Mouse (Mus musculus): ENCODE measurements at regions not wholly inside any gene's neighbourhood (a gene's known extent, or its start where the extent isn't known, plus 50 kb on each side); places are given as distances from the start of the nearest gene placed in this dataset.

DNA sequence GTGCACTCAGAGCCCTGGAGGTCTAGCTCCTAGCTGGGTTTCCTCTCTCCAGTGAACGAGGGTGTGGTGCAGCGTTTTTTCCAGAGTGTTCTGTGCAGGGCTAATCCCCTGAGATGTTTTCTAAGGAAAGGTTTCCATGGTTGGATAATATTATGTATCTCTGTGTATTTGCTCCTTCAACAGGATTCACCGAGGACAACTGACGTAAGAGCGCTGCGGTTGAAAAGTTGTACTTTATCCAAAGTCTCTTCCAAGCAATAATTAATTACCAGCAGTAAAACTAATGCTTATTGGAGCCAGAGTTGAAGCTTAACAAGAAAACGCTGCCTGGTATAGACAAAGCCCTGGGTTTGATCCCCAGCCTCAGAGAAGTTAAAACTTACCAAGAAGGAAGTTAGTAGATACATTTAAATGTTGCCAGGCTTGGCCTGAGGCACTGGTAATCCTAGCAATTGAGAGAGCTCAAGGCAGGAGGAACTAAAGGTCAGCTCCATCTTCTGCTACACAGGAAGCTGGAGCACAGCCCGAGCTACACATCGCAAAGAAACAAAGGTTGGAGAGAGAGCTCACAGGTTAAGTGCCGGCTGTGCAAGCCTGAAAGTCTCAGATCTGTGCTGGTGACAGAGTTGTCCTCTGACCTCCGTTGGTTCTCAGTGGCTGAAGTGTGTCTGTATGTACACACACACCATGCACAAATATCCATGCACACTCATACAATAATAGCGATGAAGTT, 51.2 kb upstream of the Rap1b start:
- Histone ChIP-seq H3K4me1 (no peaks in the 10 kb centered on the region), H3K9ac (no peak overlapping the region), H3K4me2 (replicated peaks) (no peak overlapping the region), H3K36me3 (no peaks in the 10 kb centered on the region), H3K4me3 (no peak overlapping the region), H3K27ac (no peak overlapping the region), H3K27me3 (no peaks in the 10 kb centered on the region), H3K9me3 (replicated peaks) (no peaks in the 10 kb centered on the region)
- WGBS: 78% methylated on average over 12 of the region's 12 CpGs
- no peak for ATAC-seq (ENCODE audit: low FRiP score)

DNA sequence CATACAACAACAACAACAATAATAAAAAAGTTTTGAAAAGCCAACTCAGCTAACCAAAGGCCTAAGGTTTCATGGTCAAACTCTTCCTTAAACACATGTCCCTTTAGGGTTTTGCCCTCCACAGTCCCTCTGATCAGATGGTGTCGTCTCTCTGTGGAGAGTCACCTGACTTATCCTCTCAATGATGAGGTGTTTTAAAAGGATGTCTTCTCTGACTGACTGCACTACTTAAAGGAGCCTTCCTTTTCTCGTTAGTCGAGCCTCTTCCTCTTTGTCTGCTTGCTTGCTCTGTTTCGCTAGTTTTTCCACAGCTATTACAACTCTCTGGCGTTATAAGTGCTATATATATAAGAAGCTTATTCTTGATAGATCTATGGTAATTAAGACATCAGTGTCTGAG, 51.9 kb upstream of the Rap1b start:
- Histone ChIP-seq H3K9ac (no peak overlapping the region), H3K9me3 (replicated peaks) (no peaks in the 10 kb centered on the region), H3K4me3 (no peak overlapping the region), H3K4me1 (no peaks in the 10 kb centered on the region), H3K36me3 (no peaks in the 10 kb centered on the region), H3K4me2 (replicated peaks) (no peak overlapping the region), H3K27me3 (no peaks in the 10 kb centered on the region), H3K27ac (no peak overlapping the region)
- no peak for ATAC-seq (ENCODE audit: low FRiP score)
- WGBS: 80% methylated on average over 5 of the region's 5 CpGs

GRCm38 (mm10) chr10:117898391-117898790, 52.6 kb upstream of the Rap1b start:
- no peaks in the 10 kb centered on the region for H3K36me3 ChIP-seq
- ATAC-seq (ENCODE audit: low FRiP score): no peak
- no peak overlapping the region for H3K4me2 ChIP-seq (replicated peaks)
- no peak overlapping the region for H3K9ac ChIP-seq
- H3K27ac ChIP-seq: no peak overlapping the region
- H3K9me3 ChIP-seq (replicated peaks): no peaks in the 10 kb centered on the region
- no peaks in the 10 kb centered on the region for H3K27me3 ChIP-seq
- 95% methylated on average over 3 of the region's 3 CpGs for WGBS
- H3K4me1 ChIP-seq: no peaks in the 10 kb centered on the region
- no peak overlapping the region for H3K4me3 ChIP-seq

- ATAC-seq (ENCODE audit: low FRiP score): no peak
- Histone ChIP-seq H3K27ac (no peak overlapping the region), H3K4me3 (no peak overlapping the region), H3K4me1 (no peaks in the 10 kb centered on the region), H3K4me2 (replicated peaks) (no peak overlapping the region), H3K36me3 (no peaks in the 10 kb centered on the region), H3K27me3 (no peaks in the 10 kb centered on the region), H3K9me3 (replicated peaks) (no peaks in the 10 kb centered on the region), H3K9ac (no peak overlapping the region)
- 73% methylated on average over 13 of the region's 13 CpGs for WGBS
Measured at GRCm38 (mm10) chr10:117899410-117899935, 53.6 kb upstream of the Rap1b start.

DNA sequence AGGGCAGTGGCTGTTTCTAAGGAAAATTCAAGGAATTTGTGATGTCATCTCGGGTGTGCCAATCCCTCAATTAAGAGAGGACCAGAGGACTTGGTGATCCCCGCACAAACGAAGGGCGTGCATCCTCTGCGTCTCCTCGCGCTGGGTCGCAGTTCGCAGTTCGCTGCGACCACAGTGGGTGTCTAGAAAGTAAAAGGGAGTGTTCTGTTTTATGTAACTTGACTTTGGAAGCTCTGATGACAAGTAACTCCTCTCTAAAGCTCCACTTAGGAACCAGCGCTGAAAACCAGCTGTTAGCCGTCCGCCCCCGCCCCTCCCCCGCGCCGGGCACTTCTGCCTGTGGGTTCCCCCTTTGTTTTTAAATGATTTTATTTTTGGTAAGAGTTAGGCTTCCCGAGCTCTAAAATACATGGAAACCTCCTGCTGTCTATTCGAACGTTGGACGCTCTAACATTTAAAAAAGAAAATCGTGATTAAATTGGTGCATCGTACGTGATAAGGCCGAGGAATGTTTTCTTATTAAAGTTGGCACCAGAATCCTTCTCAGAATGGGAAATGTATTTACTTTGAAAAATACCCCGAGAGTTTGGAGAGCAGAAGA, 59.9 kb upstream of the Rap1b start:
- Histone ChIP-seq H3K27me3 (no peaks in the 10 kb centered on the region), H3K36me3 (no peaks in the 10 kb centered on the region), H3K4me1 (peaks cover 4% of the 10 kb centered on the region; the same call in 1 of the 2 replicates), H3K9ac (peak overlapping the region; percentile 56), H3K4me3 (peak overlapping the region; percentile 35), H3K4me2 (replicated peaks) (peak overlapping the region; percentile 60), H3K27ac (0 out of 2 replicates have a peak overlapping the region, but pooled peaks have one; percentile 17), H3K9me3 (replicated peaks) (no peaks in the 10 kb centered on the region)
- ATAC-seq (ENCODE audit: low FRiP score): 0 out of 2 replicates have a peak, but pooled peaks have one; percentile 40
- whole genome bisulfite sequencing: 17% methylated on average over 27 of the region's 27 CpGs

DNA sequence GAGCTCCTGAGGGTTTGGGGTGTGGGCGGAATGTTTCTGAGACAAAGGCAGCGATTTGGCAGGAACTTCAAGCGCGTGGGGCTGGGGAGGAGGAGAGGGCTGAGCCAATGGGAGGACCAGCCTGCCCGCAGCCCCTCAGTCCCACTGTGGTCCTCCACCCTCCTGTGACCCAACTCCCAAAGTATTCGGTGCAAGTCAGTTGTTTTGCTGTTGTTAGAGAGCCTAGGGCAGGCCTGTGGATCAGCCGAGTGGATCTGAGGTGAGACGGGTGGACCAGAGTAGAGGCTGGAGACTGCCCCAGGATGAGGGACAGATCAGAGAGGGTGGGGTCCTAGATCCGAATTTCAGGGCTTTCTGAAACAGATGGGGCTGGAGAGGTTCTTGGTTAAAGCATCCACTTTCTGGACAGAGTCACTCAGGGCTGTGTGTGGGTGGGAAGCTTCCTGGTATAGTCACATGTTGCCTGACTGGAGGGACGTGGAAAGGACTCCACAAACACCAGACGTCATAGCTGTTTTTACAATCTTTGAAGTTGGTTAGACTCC, 60.5 kb upstream of the Rap1b start:
- Histone ChIP-seq H3K4me1 (peaks cover 4% of the 10 kb centered on the region; the same call in 1 of the 2 replicates), H3K36me3 (no peaks in the 10 kb centered on the region), H3K27ac (0 out of 2 replicates have a peak overlapping the region, but pooled peaks have one; percentile 17), H3K27me3 (no peaks in the 10 kb centered on the region), H3K4me3 (peak overlapping the region; percentile 35), H3K4me2 (replicated peaks) (peak overlapping the region; percentile 60), H3K9ac (0 out of 2 replicates have a peak overlapping the region, but pooled peaks have one; percentile 56), H3K9me3 (replicated peaks) (no peaks in the 10 kb centered on the region)
- 28% methylated on average over 11 of the region's 11 CpGs for WGBS
- peak; percentile 78 for ATAC-seq (ENCODE audit: low FRiP score)

DNA sequence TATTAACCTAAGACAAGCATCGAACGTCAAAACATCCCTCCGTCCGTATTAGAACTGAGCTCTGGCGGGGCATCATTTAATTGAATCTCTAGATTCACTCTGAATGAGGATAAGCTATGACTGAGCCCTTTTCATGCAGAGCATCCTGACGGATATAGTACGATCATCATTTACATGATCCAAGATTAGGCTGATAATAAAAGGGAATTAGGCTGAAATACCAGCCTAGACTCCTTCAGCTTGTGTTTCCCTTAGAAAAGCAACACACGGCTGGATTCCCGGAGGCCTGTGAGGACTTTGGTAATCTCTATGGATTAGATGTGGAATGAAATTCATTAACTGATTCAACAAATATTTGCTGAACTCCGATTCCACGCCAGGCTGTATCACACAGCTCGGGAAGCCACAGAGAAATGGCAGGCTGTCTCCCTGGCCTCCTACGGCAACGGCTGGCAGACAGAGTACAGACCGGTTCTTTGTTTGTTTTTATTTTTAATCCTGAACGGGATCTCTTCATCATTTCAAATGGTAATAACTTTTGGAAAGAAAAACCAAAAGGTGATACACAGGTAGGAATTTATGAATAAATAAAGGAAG, 62.3 kb upstream of the Rap1b start:
- no peak overlapping the region for H3K9ac ChIP-seq
- WGBS: 71% methylated on average over 16 of the region's 16 CpGs
- H3K9me3 ChIP-seq (replicated peaks): no peaks in the 10 kb centered on the region
- no peaks in the 10 kb centered on the region for H3K27me3 ChIP-seq
- no peak overlapping the region for H3K4me3 ChIP-seq
- peaks cover 4% of the 10 kb centered on the region; the same call in 1 of the 2 replicates for H3K4me1 ChIP-seq
- no peaks in the 10 kb centered on the region for H3K36me3 ChIP-seq
- 0 out of 2 replicates have a peak overlapping the region, but pooled peaks have one; percentile 7 for H3K27ac ChIP-seq
- no peak overlapping the region for H3K4me2 ChIP-seq (replicated peaks)
- ATAC-seq (ENCODE audit: low FRiP score): no peak

GRCm38 (mm10) chr10:117909155-117909554, 63.3 kb upstream of the Rap1b start:
- Histone ChIP-seq H3K9ac (no peak overlapping the region), H3K4me2 (replicated peaks) (no peak overlapping the region), H3K36me3 (no peaks in the 10 kb centered on the region), H3K4me3 (no peak overlapping the region), H3K27me3 (no peaks in the 10 kb centered on the region), H3K4me1 (peaks cover 4% of the 10 kb centered on the region; the same call in 1 of the 2 replicates), H3K27ac (no peak overlapping the region), H3K9me3 (replicated peaks) (no peaks in the 10 kb centered on the region)
- 84% methylated on average over 4 of the region's 4 CpGs for WGBS
- ATAC-seq (ENCODE audit: low FRiP score): no peak

- Histone ChIP-seq H3K27ac (no peak overlapping the region), H3K4me1 (peaks cover 4% of the 10 kb centered on the region; the same call in 1 of the 2 replicates), H3K36me3 (no peaks in the 10 kb centered on the region), H3K9me3 (replicated peaks) (no peaks in the 10 kb centered on the region), H3K27me3 (no peaks in the 10 kb centered on the region), H3K9ac (no peak overlapping the region), H3K4me2 (replicated peaks) (no peak overlapping the region), H3K4me3 (no peak overlapping the region)
- no peak for ATAC-seq (ENCODE audit: low FRiP score)
- WGBS: 63% methylated on average over 11 of the region's 11 CpGs
Measured at GRCm38 (mm10) chr10:117909811-117910239, 64.0 kb upstream of the Rap1b start.

GRCm38 (mm10) chr10:117910426-117910825, 64.6 kb upstream of the Rap1b start:
- no peak overlapping the region for H3K9ac ChIP-seq
- H3K9me3 ChIP-seq (replicated peaks): no peaks in the 10 kb centered on the region
- no peak for ATAC-seq (ENCODE audit: low FRiP score)
- 85% methylated on average over 7 of the region's 7 CpGs for WGBS
- H3K4me1 ChIP-seq: peaks cover 4% of the 10 kb centered on the region; the same call in 1 of the 2 replicates
- no peak overlapping the region for H3K27ac ChIP-seq
- H3K36me3 ChIP-seq: no peaks in the 10 kb centered on the region
- H3K27me3 ChIP-seq: no peaks in the 10 kb centered on the region
- no peak overlapping the region for H3K4me3 ChIP-seq
- no peak overlapping the region for H3K4me2 ChIP-seq (replicated peaks)

GRCm38 (mm10) chr10:117915011-117915735, 69.3 kb upstream of the Rap1b start:
- Histone ChIP-seq H3K27ac (no peak overlapping the region), H3K36me3 (no peaks in the 10 kb centered on the region), H3K9ac (no peak overlapping the region), H3K27me3 (no peaks in the 10 kb centered on the region), H3K4me1 (no peaks in the 10 kb centered on the region), H3K4me3 (no peak overlapping the region), H3K4me2 (replicated peaks) (no peak overlapping the region), H3K9me3 (replicated peaks) (no peaks in the 10 kb centered on the region)
- WGBS: 87% methylated on average over 4 of the region's 4 CpGs
- ATAC-seq (ENCODE audit: low FRiP score): no peak
